Mouse (Mus musculus): ENCODE measurements at regions not wholly inside any gene's neighbourhood (a gene's known extent, or its start where the extent isn't known, plus 50 kb on each side); places are given as distances from the start of the nearest gene placed in this dataset.

- no peaks in the 10 kb centered on the region for H3K4me1 ChIP-seq (ENCODE audit: control insufficient read depth, insufficient read depth, insufficient read length, low read length)
- no peak overlapping the region for H3K27ac ChIP-seq (replicated peaks; ENCODE audit: low read depth, low read length)
- H3K4me3 ChIP-seq (ENCODE audit: insufficient read depth, low read depth, low read length): no peak overlapping the region
Measured at GRCm38 (mm10) chr12:69101965-69102364, 57.0 kb downstream of the Rps29 start.

- Histone ChIP-seq H3K4me1 (ENCODE audit: control insufficient read depth, insufficient read depth, insufficient read length, low read length) (no peaks in the 10 kb centered on the region), H3K4me3 (ENCODE audit: insufficient read depth, low read depth, low read length) (no peak overlapping the region), H3K27ac (replicated peaks; ENCODE audit: low read depth, low read length) (no peak overlapping the region)
Measured at GRCm38 (mm10) chr12:69094856-69095255, 64.1 kb downstream of the Rps29 start.

- Histone ChIP-seq H3K4me3 (ENCODE audit: insufficient read depth, low read depth, low read length) (no peak overlapping the region), H3K27ac (replicated peaks; ENCODE audit: low read depth, low read length) (no peak overlapping the region), H3K4me1 (ENCODE audit: control insufficient read depth, insufficient read depth, insufficient read length, low read length) (no peaks in the 10 kb centered on the region)
Measured at GRCm38 (mm10) chr12:69093073-69093797, 65.8 kb downstream of the Rps29 start.

GRCm38 (mm10) chr12:69087928-69088609 lies 70.9 kb downstream of the Rps29 start:
- Histone ChIP-seq H3K27ac (replicated peaks; ENCODE audit: low read depth, low read length) (no peak overlapping the region), H3K4me3 (ENCODE audit: insufficient read depth, low read depth, low read length) (no peak overlapping the region), H3K4me1 (ENCODE audit: control insufficient read depth, insufficient read depth, insufficient read length, low read length) (no peaks in the 10 kb centered on the region)

- Histone ChIP-seq H3K27ac (replicated peaks; ENCODE audit: low read depth, low read length) (no peak overlapping the region), H3K4me3 (ENCODE audit: insufficient read depth, low read depth, low read length) (no peak overlapping the region), H3K4me1 (ENCODE audit: control insufficient read depth, insufficient read depth, insufficient read length, low read length) (no peaks in the 10 kb centered on the region)
Measured at GRCm38 (mm10) chr12:69085522-69086179, 73.3 kb downstream of the Rps29 start.

- Histone ChIP-seq H3K4me1 (ENCODE audit: control insufficient read depth, insufficient read depth, insufficient read length, low read length) (no peaks in the 10 kb centered on the region), H3K4me3 (ENCODE audit: insufficient read depth, low read depth, low read length) (no peak overlapping the region), H3K27ac (replicated peaks; ENCODE audit: low read depth, low read length) (no peak overlapping the region)
Measured at GRCm38 (mm10) chr12:69084656-69085055, 74.3 kb downstream of the Rps29 start.

GRCm38 (mm10) chr12:69082051-69082450 lies 76.9 kb downstream of the Rps29 start:
- H3K4me1 ChIP-seq (ENCODE audit: control insufficient read depth, insufficient read depth, insufficient read length, low read length): no peaks in the 10 kb centered on the region
- H3K4me3 ChIP-seq (ENCODE audit: insufficient read depth, low read depth, low read length): no peak overlapping the region
- H3K27ac ChIP-seq (replicated peaks; ENCODE audit: low read depth, low read length): no peak overlapping the region

- Histone ChIP-seq H3K4me1 (ENCODE audit: control insufficient read depth, insufficient read depth, insufficient read length, low read length) (no peaks in the 10 kb centered on the region), H3K27ac (replicated peaks; ENCODE audit: low read depth, low read length) (no peak overlapping the region), H3K4me3 (ENCODE audit: insufficient read depth, low read depth, low read length) (no peak overlapping the region)
Measured at GRCm38 (mm10) chr12:69039553-69039952, 119.4 kb downstream of the Rps29 start.

- Histone ChIP-seq H3K4me1 (ENCODE audit: control insufficient read depth, insufficient read depth, insufficient read length, low read length) (no peaks in the 10 kb centered on the region), H3K4me3 (ENCODE audit: insufficient read depth, low read depth, low read length) (no peak overlapping the region), H3K27ac (replicated peaks; ENCODE audit: low read depth, low read length) (no peak overlapping the region)
Measured at GRCm38 (mm10) chr12:69023594-69023993, 135.4 kb downstream of the Rps29 start.

- Histone ChIP-seq H3K4me1 (ENCODE audit: control insufficient read depth, insufficient read depth, insufficient read length, low read length) (no peaks in the 10 kb centered on the region), H3K27ac (replicated peaks; ENCODE audit: low read depth, low read length) (no peak overlapping the region), H3K4me3 (ENCODE audit: insufficient read depth, low read depth, low read length) (no peak overlapping the region)
Measured at GRCm38 (mm10) chr12:69016705-69017306, 142.2 kb downstream of the Rps29 start.

- Histone ChIP-seq H3K27ac (replicated peaks; ENCODE audit: low read depth, low read length) (no peak overlapping the region), H3K4me3 (ENCODE audit: insufficient read depth, low read depth, low read length) (no peak overlapping the region), H3K4me1 (ENCODE audit: control insufficient read depth, insufficient read depth, insufficient read length, low read length) (no peaks in the 10 kb centered on the region)
Measured at GRCm38 (mm10) chr12:69005141-69005540, 153.8 kb downstream of the Rps29 start.

- H3K4me1 ChIP-seq (ENCODE audit: control insufficient read depth, insufficient read depth, insufficient read length, low read length): no peaks in the 10 kb centered on the region
- no peak overlapping the region for H3K27ac ChIP-seq (replicated peaks; ENCODE audit: low read depth, low read length)
Measured at GRCm38 (mm10) chr12:69002106-69002505, 156.9 kb downstream of the Rps29 start.

GRCm38 (mm10) chr12:68997259-68997658 lies 161.7 kb downstream of the Rps29 start:
- no peak overlapping the region for H3K4me3 ChIP-seq (ENCODE audit: insufficient read depth, low read depth, low read length)
- no peaks in the 10 kb centered on the region for H3K4me1 ChIP-seq (ENCODE audit: control insufficient read depth, insufficient read depth, insufficient read length, low read length)
- H3K27ac ChIP-seq (replicated peaks; ENCODE audit: low read depth, low read length): no peak overlapping the region

More at GRCm38 (mm10) chr12:69002106-69002505, 156.9 kb downstream of the Rps29 start:
- no peak overlapping the region for H3K4me3 ChIP-seq (ENCODE audit: insufficient read depth, low read depth, low read length)

- H3K27ac ChIP-seq (replicated peaks; ENCODE audit: low read depth, low read length): no peak overlapping the region
- H3K4me1 ChIP-seq (ENCODE audit: control insufficient read depth, insufficient read depth, insufficient read length, low read length): no peaks in the 10 kb centered on the region
- H3K4me3 ChIP-seq (ENCODE audit: insufficient read depth, low read depth, low read length): no peak overlapping the region
Measured at GRCm38 (mm10) chr12:68996740-68997139, 162.2 kb downstream of the Rps29 start.

- Histone ChIP-seq H3K4me1 (ENCODE audit: control insufficient read depth, insufficient read depth, insufficient read length, low read length) (peaks cover 4% of the 10 kb centered on the region; the same call in 1 of the 2 replicates), H3K4me3 (ENCODE audit: insufficient read depth, low read depth, low read length) (no peak overlapping the region), H3K27ac (replicated peaks; ENCODE audit: low read depth, low read length) (no peak overlapping the region)
Measured at GRCm38 (mm10) chr12:68980640-68981039, 178.3 kb downstream of the Rps29 start.
